Mouse (Mus musculus) forebrain, postnatal 0 days (tissue): ENCODE data around the gene Igsf9. TPM values are rescaled to one million over a fixed set of nuclear protein-coding genes. Genes with fewer than 3 reads are reported as not detected.

Experiments used
- ATAC-seq: fragments of 200-750 bp; cut with Nextera tagmentation; 2 replicates; pipeline ENCODE4 v1.8.0; 2017; ENCODE audit warnings: mild to moderate bottlenecking, moderate library complexity
- DNase-seq: peaks from one replicate; pipeline ENCODE4 v3.0.0-alpha.2; 2015
- H3K27ac ChIP-seq: fragments of 300-500 bp; sonication (generic); 2 replicates; pipeline ENCODE4 v1.5.1; 2014; ENCODE audit warnings: low read depth, mild to moderate bottlenecking, antibody characterized with exemption, low read length, moderate library complexity, mixed read lengths
- H3K27me3 ChIP-seq: fragments of 300-500 bp; sonication (generic); 2 replicates; pipeline ENCODE4 v1.6.1; 2014; ENCODE audit warnings: mild to moderate bottlenecking, low read length, mixed read lengths; ENCODE audit not compliant: insufficient read depth
- H3K36me3 ChIP-seq: fragments of 300-500 bp; sonication (generic); 2 replicates; pipeline ENCODE4 v1.6.1; 2014; ENCODE audit warnings: mild to moderate bottlenecking, moderate library complexity; ENCODE audit not compliant: insufficient read depth
- H3K4me1 ChIP-seq: fragments of 300-500 bp; sonication (generic); 2 replicates; pipeline ENCODE4 v1.6.1; 2014; ENCODE audit warnings: antibody characterized with exemption; ENCODE audit not compliant: insufficient read depth
- H3K4me2 ChIP-seq: fragments of 300-500 bp; sonication (generic); 2 replicates; pipeline ENCODE4 v1.6.1; 2014; ENCODE audit warnings: low read depth, mild to moderate bottlenecking, moderate library complexity
- H3K4me3 ChIP-seq: fragments of 300-500 bp; sonication (generic); 2 replicates; pipeline ENCODE4 v1.5.1; 2014; ENCODE audit warnings: low read depth, low read length, mixed read lengths
- H3K9ac ChIP-seq: fragments of 300-500 bp; sonication (generic); 2 replicates; pipeline ENCODE4 v1.6.1; 2014; ENCODE audit warnings: mild to moderate bottlenecking
- H3K9me3 ChIP-seq: fragments of 300-500 bp; sonication (generic); 2 replicates; pipeline ENCODE4 v1.6.1; 2016; ENCODE audit warnings: low read length
- CTCF ChIP-seq: sonication (generic); IDR thresholded peaks from 2 replicates; pipeline ENCODE4 v1.5.1; 2016; ENCODE audit warnings: antibody characterized with exemption, control low read depth, low read depth
- WGBS: fragments of 180-500 bp; shearing (Covaris S2); extraction: QIAGEN DNeasy Blood & Tissue Kit; methylation state at CpG from one replicate; pipeline ENCODE4 v1.1.7; 2014; 5-methylcytosine and 5-hydroxymethylcytosine counted together
- polyA plus RNA-seq: library from polyadenylated mRNA; unstranded; fragments of >200 nt; fragmentation: Nextera tagmentation; extraction: Ambion mirVana; gene quantifications from 2 replicates; pipeline ENCODE4 v1.2.1, GENCODE M21; 2015
- total RNA-seq: library from RNA; depleted of rRNA; stranded (reverse); fragments of >200 nt; gene quantifications from 2 replicates; pipeline ENCODE4 v1.2.3, GENCODE M21; 2014

Igsf9 gene
- total and polyA plus RNA-seq, 2 experiments from 2014 or later, result 25.6 to 35.3 TPM

DNA sequence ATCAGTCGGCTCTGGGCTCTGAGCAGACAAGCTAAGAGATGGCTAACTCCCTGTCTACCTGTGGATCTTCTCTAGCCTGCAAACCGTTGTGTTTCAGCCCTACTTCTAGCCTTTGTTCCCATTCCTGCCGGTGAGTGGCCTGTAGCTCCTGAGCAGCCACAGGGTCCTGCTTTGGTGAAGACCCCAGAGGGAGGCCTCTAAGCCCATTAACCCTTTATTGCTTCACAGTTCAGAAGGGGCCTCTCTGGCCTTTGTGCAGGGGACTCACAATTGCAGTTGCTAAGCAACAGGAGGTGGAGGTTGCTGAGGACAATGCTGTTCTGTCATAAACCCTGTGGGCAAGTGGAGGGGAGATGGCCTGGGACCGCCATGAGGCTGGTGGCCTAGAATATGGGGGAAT, 4.6 kb downstream of the Igsf9 start:
- WGBS, result 5% methylated on average over 4 of the region's 4 CpGs
- no peaks in the 10 kb centered on the region for H3K9me3 ChIP-seq
- peak overlapping the region; percentile 11 for H3K4me3 ChIP-seq
- H3K9ac ChIP-seq, result peak overlapping the region; percentile 31
- peaks cover 9% of the 10 kb centered on the region for H3K36me3 ChIP-seq
- DNase-seq, result no peak
- no peak for ATAC-seq
- H3K4me1 ChIP-seq, result peaks cover 49% of the 10 kb centered on the region
- no peak for TF ChIP-seq CTCF
- no peak overlapping the region for H3K27ac ChIP-seq
- H3K4me2 ChIP-seq, result peak overlapping the region; percentile 61
- H3K27me3 ChIP-seq, result no peaks in the 10 kb centered on the region

DNA sequence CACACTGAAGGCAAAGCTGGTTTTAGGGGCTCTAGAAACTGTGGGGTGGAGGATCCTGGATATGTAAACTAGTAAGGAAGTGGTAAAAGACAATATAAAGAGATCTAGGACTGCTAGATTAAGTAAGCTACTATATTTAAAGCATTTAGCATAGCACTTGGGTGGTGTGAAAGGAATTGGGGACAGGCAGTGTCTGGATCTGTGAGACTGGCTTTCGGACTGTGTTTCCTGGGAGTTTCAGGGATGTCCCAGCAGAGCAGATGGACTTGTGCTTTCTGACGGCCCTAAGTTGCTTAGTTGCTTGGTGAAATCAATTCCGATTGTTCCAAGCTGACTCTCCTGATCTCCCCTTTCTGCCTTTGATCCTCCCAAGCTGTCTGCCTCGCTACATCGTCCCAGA, 5.1 kb downstream of the Igsf9 start:
- Histone ChIP-seq H3K9ac (peak overlapping the region; percentile 31), H3K4me1 (peaks cover 46% of the 10 kb centered on the region), H3K36me3 (peaks cover 12% of the 10 kb centered on the region), H3K9me3 (no peaks in the 10 kb centered on the region), H3K27me3 (no peaks in the 10 kb centered on the region), H3K4me2 (peak overlapping the region; percentile 61), H3K27ac (no peak overlapping the region), H3K4me3 (peak overlapping the region; percentile 1; the same call in 1 of the 2 replicates)
- TF ChIP-seq CTCF, result no peak
- WGBS, result 26% methylated on average over 5 of the region's 5 CpGs
- DNase-seq (no peak), ATAC-seq (no peak)

GRCm38 (mm10) chr1:172487859-172488258, 6.3 kb downstream of the Igsf9 start:
- H3K9ac ChIP-seq, result 0 out of 2 replicates have a peak overlapping the region, but pooled peaks have one; percentile 3
- TF ChIP-seq CTCF, result no peak
- DNase-seq (no peak), ATAC-seq (no peak)
- H3K4me1 ChIP-seq, result peaks cover 44% of the 10 kb centered on the region
- 67% methylated on average over 4 of the region's 4 CpGs for WGBS
- H3K4me3 ChIP-seq, result no peak overlapping the region
- no peak overlapping the region for H3K4me2 ChIP-seq
- no peaks in the 10 kb centered on the region for H3K9me3 ChIP-seq
- H3K36me3 ChIP-seq, result peaks cover 22% of the 10 kb centered on the region
- H3K27me3 ChIP-seq, result no peaks in the 10 kb centered on the region
- no peak overlapping the region for H3K27ac ChIP-seq

- Histone ChIP-seq H3K27ac (no peak overlapping the region), H3K4me2 (no peak overlapping the region), H3K4me1 (peaks cover 35% of the 10 kb centered on the region), H3K9me3 (no peaks in the 10 kb centered on the region), H3K36me3 (peaks cover 32% of the 10 kb centered on the region), H3K9ac (no peak overlapping the region), H3K27me3 (no peaks in the 10 kb centered on the region), H3K4me3 (no peak overlapping the region)
- WGBS, result 74% methylated on average over 7 of the region's 7 CpGs
- no peak for TF ChIP-seq CTCF
- no peak for ATAC-seq
- no peak for DNase-seq
Measured at GRCm38 (mm10) chr1:172488831-172489230, 7.2 kb downstream of the Igsf9 start.

DNA sequence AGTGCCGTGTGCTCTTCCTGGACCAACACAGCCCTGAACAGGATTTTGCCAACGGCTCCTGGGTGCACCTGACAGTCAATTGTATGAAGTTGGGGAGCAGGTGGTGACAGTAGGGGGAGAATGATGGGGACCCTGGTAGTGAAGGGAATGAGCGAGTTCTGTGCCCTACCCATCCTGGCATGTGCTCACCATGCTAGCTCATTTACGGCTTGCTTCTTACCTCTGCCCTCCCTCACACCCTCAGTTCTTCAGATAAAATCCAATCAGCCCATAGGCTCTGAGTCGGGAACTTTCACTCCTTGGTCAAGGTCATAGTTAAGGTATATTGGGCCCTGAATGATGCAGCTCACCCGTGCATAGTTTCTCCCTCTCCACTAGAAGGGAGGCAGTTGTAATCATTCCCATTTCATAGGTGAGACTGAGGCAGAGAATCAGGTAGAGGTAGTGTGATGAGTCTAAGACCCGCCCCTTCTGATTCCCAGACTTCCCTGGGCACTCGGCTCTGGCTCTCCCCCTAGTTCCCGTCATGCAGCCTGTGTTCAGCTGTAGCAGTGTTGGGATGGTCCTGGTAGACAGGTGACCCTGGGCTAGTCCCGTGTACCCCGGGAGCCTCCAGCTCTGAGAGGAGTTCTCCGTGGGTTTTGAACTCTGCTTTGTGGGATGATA, 8.1 kb downstream of the Igsf9 start:
- WGBS, result 59% methylated on average over 12 of the region's 12 CpGs
- TF ChIP-seq CTCF, result no peak
- DNase-seq, result no peak
- Histone ChIP-seq H3K9me3 (no peaks in the 10 kb centered on the region), H3K4me3 (peak overlapping the region; percentile 22; the same call in 1 of the 2 replicates), H3K36me3 (peaks cover 40% of the 10 kb centered on the region), H3K27ac (no peak overlapping the region), H3K27me3 (no peaks in the 10 kb centered on the region), H3K9ac (no peak overlapping the region), H3K4me2 (peak overlapping the region; percentile 46), H3K4me1 (peaks cover 26% of the 10 kb centered on the region)
- ATAC-seq, result peak; percentile 12; the same call in 1 of the 2 replicates

- 7% methylated on average over 10 of the region's 10 CpGs for WGBS
- peaks cover 21% of the 10 kb centered on the region for H3K4me1 ChIP-seq
- ATAC-seq (peak; percentile 34; the same call in 1 of the 2 replicates), DNase-seq (peak; percentile 87)
- H3K27ac ChIP-seq, result no peak overlapping the region
- peak overlapping the region; percentile 46 for H3K4me2 ChIP-seq
- no peak overlapping the region for H3K9ac ChIP-seq
- no peaks in the 10 kb centered on the region for H3K27me3 ChIP-seq
- peak overlapping the region; percentile 22; the same call in 1 of the 2 replicates for H3K4me3 ChIP-seq
- peak; percentile 99 for TF ChIP-seq CTCF
- H3K36me3 ChIP-seq, result peaks cover 44% of the 10 kb centered on the region
- H3K9me3 ChIP-seq, result no peaks in the 10 kb centered on the region
Measured at GRCm38 (mm10) chr1:172490261-172490661, 8.7 kb downstream of the Igsf9 start.

DNA sequence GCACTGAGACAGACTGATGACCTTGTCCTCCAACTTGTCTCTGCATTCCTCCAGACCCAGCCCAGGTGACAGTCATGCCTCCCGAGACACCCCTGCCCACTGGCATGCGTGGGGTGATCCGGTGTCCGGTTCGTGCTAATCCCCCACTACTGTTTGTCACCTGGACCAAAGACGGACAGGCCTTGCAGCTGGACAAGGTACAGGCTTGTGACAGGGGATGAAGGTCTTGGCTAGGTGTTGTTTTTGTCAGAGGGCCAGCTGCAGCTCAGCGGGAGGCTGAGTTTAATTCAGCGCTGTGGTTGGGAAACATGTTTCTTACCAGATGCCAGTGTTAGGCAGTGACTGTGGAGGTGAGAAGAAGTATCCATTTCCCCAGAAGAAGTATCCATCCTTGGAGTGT, 10.5 kb downstream of the Igsf9 start:
- Histone ChIP-seq H3K36me3 (peaks cover 61% of the 10 kb centered on the region), H3K4me2 (no peak overlapping the region), H3K4me3 (no peak overlapping the region), H3K27me3 (no peaks in the 10 kb centered on the region), H3K27ac (no peak overlapping the region), H3K4me1 (peaks cover 3% of the 10 kb centered on the region; the same call in 1 of the 2 replicates), H3K9me3 (no peaks in the 10 kb centered on the region), H3K9ac (no peak overlapping the region)
- WGBS, result 88% methylated on average over 8 of the region's 8 CpGs
- no peak for DNase-seq
- ATAC-seq, result no peak
- TF ChIP-seq CTCF, result no peak
